Mouse (Mus musculus): ENCODE results near the gene Sgpp1.

GRCm38 (mm10) chr12:75701173-75702083 lies 34.1 kb downstream of the Sgpp1 start:
- TF ChIP-seq POLR2A (IDR thresholded peaks at IDR 0.05; ENCODE audit: low read depth, low read length) (no peak), CTCF (IDR thresholded peaks at IDR 0.05; ENCODE audit: extremely low read depth, insufficient read depth, insufficient read length, insufficient replicate concordance) (no peak)

All from spleen, adult 2 months (tissue).